Mouse (Mus musculus) Patski (cell line): ENCODE measurements around the gene Dnah12. TPM values are rescaled to one million over a fixed set of nuclear protein-coding genes. Genes with fewer than 3 reads are reported as not detected.
"Not testable (repeated sequence)": the region's sequence is repeated elsewhere in the genome, so short reads cannot be mapped to it uniquely, and the experiment has no call there.

Experiments used
- ATAC-seq: fragments of 100-300 bp; one replicate; pipeline ENCODE4 v1.8.0; 2021
- CTCF ChIA-PET: fragments of 350-600 bp; sonication (Branson Sonifier 250); formaldehyde crosslinking; loops from one replicate; lab custom pipeline; 2022; ENCODE audit warnings: inconsistent platforms; lab: Charles Lee
- POLR2A ChIA-PET: fragments of 350-600 bp; sonication (Branson Sonifier 250); formaldehyde crosslinking; loops from one replicate; lab custom pipeline; 2022; ENCODE audit warnings: antibody characterized with exemption, inconsistent platforms; lab: Charles Lee
- DNase-seq: peaks from one replicate; pipeline ENCODE4 v3.0.0-alpha.2; 2011; ENCODE audit warnings: low read depth, low spot score
- H3K27me3 ChIP-seq: fragments of 371-371 bp; one replicate; pipeline ENCODE4 v1.5.1; 2021
- CTCF ChIP-seq: fragments of 100-300 bp; IDR thresholded peaks from one replicate; pipeline ENCODE4 v1.5.1; 2021
- in situ Hi-C: fragments of 300-500 bp; cut with MboI; formaldehyde crosslinking; loops from 3 replicates; pipeline ENCODE4 v1.11.1; 2018; ENCODE audit warnings: low pct_unique_long_range_greater_than_20kb, mixed read lengths
- polyA plus RNA-seq: library from polyadenylated mRNA; unstranded; gene quantifications from one replicate; pipeline ENCODE4 v1.2.3, GENCODE M21; 2021

Dnah12 gene
- polyA plus RNA-seq, 1 experiment from 2014 or later, result 0.04 TPM

DNA sequence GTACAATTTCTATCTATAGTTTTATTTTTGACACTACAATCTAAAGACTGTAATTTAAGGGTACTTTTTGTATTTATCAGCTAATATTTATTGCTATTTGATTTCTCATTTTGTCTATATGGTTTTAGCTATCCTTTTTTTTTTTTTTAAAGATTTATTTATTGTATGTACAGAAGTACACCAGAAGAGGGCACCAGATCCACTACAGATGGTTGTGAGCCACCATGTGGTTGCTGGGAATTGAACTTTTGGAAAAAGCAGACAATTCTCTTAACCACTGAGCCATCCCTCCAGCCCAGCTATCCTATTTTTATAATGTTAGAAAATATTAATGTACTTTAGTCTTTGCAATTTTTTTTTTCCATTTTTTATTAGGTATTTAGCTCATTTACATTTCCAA is 4.8 kb downstream of the Dnah12 start:
- POLR2A ChIA-PET, result no interaction called here
- DNase-seq (no peak), ATAC-seq (no peak)
- in situ Hi-C loops, result loop anchor here (10.0 kb wide), 1 partner anchor 327 kb away; no protein-coding TSS in a partner anchor
- CTCF ChIA-PET, result no interaction called here
- peak; percentile 53 for TF ChIP-seq CTCF
- H3K27me3 ChIP-seq, result peaks cover 4% of the 10 kb centered on the region

GRCm38 (mm10) chr14:26705246-26705645 is 12.2 kb downstream of the Dnah12 start:
- H3K27me3 ChIP-seq, result peaks cover 22% of the 10 kb centered on the region
- peak; percentile 14 for TF ChIP-seq CTCF
- CTCF ChIA-PET, DNase-seq, POLR2A ChIA-PET, ATAC-seq, in situ Hi-C loops: not testable (repeated sequence)

DNA sequence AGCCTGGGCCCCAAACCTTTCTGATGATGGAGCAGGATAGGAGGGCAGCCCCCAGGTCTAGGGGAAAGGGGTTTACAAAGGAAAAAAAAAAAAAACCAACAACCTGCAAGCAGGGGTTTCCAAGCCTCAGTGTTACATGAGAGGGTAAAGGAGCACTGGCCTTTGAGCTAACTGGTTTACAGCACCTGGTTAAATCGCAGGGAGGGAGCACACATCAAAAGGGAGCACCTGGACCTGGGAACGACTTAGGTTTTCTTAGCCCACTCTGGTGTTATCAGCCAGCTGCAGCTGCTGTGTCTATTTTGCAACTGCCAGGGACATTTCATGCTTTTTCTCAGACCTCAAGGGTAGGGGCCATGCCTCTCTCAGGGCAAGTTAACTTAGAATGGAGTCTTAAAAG is 26.6 kb downstream of the Dnah12 start:
- H3K27me3 ChIP-seq, result peaks cover 38% of the 10 kb centered on the region
- ATAC-seq, in situ Hi-C loops, POLR2A ChIA-PET, CTCF ChIA-PET, DNase-seq: not testable (repeated sequence)

DNA sequence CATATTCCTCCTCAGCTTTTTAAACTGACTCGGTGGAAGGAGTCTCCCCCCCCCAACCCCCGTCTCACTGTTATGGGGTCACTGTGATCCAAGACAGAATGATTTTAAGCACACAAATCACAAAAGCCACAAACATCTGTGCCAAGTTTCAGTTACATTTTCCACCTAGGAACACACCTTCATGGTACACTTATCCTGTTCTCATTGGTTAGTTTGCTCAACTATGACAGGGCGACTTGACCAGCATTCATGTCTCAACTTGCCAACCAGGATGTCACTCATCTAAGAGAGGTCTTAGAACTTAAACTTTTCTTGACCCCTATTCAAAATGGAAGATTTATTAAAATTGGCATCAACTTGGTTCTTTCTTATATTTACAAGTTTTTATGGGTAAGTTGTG is 31.8 kb downstream of the Dnah12 start:
- no peak for ATAC-seq
- in situ Hi-C loops, result no loop called here
- POLR2A ChIA-PET, result no interaction called here
- no peak for DNase-seq
- H3K27me3 ChIP-seq, result peaks cover 23% of the 10 kb centered on the region
- no peak for TF ChIP-seq CTCF
- CTCF ChIA-PET, result no interaction called here

DNA sequence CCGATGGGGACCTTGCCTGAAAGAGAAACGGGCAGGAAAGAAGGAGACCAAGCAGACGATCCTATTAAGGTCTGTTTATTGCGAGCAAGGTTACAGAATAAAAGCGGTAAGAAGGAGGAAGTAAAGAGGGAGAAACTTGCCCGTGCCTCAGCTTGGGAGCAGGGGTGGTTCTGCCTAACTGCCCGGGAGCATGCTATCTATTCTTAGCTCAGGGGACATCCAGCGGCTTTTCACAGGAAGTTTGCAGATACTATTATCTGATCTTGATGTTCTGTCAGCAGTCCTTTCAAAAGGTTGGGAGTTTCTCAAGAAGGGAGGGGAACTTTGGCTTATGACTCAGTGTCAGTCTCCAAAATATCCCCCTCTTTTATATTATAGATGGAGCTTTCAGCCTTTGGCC is 65.5 kb downstream of the Dnah12 start:
- in situ Hi-C loops, result no loop called here
- ChIA-PET POLR2A (no interaction called here), CTCF (no interaction called here)
- H3K27me3 ChIP-seq, result no peaks in the 10 kb centered on the region
- no peak for TF ChIP-seq CTCF
- ATAC-seq (no peak), DNase-seq (no peak)

- in situ Hi-C loops, result no loop called here
- ChIA-PET POLR2A (no interaction called here), CTCF (no interaction called here)
- DNase-seq (no peak), ATAC-seq (no peak)
- H3K27me3 ChIP-seq, result peaks cover 13% of the 10 kb centered on the region
- no peak for TF ChIP-seq CTCF
Observed at GRCm38 (mm10) chr14:26764827-26765226, 71.8 kb downstream of the Dnah12 start.

DNA sequence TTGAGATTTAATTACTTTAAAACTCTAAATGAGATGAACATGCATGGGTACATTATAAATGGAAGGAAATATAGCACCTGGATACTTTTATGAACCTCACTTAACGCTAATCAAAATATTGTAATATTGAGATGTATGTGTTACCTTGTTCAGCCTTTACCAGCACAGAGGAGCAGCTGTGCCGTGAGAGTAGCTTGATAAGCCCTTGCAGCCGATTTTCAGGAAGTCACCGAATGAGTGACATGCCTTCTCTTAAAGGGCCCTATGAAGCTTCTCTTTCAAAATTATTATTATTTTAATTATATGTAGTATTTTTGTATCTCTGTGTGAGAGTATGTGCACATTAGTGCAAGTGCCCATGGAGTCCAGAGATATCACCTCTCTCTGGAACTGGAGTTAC is 75.1 kb downstream of the Dnah12 start:
- no peak for DNase-seq
- CTCF ChIA-PET, result no interaction called here

DNA sequence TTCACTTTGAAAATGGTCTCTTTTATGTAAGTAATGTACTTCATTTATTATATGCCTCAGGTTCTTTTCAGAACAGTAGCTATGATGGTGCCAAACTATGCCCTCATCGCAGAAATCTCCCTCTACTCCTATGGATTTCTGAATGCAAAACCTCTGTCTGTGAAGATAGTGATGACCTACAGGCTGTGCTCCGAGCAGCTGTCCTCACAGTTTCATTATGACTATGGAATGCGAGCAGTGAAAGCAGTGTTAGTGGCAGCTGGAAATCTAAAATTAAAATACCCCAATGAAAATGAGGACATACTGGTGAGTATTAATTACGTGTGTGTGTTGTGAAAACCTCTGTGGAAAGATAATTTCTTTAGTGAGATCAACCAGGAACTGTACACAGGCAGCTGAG is 80.5 kb downstream of the Dnah12 start:
- DNase-seq (no peak), ATAC-seq (no peak)
- TF ChIP-seq CTCF, result no peak
- in situ Hi-C loops, result no loop called here
- CTCF ChIA-PET, result no interaction called here
- POLR2A ChIA-PET, result no interaction called here
- H3K27me3 ChIP-seq, result peaks cover 28% of the 10 kb centered on the region

More for the DNA sequence above, 75.1 kb downstream of the Dnah12 start:
- peaks cover 22% of the 10 kb centered on the region for H3K27me3 ChIP-seq
- TF ChIP-seq CTCF, result no peak
- POLR2A ChIA-PET, result no interaction called here
- in situ Hi-C loops, result no loop called here
- ATAC-seq, result no peak

- in situ Hi-C loops, result no loop called here
- no peak for TF ChIP-seq CTCF
- H3K27me3 ChIP-seq, result peaks cover 21% of the 10 kb centered on the region
- DNase-seq (no peak), ATAC-seq (no peak)
- CTCF ChIA-PET, result no interaction called here
- POLR2A ChIA-PET, result no interaction called here
Observed at GRCm38 (mm10) chr14:26783731-26784130, 90.7 kb downstream of the Dnah12 start.

DNA sequence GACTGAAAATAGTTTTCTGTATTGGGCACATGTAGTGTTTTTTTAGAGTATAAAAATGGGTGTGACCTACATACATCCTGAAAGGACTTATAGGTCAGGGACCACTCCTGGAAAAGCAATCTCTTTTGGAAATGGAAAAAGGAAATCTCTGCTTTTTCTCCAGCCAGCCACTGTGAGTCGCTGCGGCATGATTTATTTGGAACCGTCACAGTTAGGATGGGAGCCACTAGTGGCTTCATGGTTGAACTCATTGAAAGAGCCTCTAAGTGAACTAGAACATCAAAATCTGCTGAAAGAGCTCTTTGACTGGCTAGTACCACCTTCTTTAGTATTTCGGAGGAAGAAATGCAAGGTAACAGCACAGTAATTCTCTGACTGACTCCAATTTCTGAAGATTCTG is 92.6 kb downstream of the Dnah12 start:
- peaks cover 27% of the 10 kb centered on the region for H3K27me3 ChIP-seq
- ATAC-seq (no peak), DNase-seq (no peak)
- CTCF ChIA-PET, result no interaction called here
- TF ChIP-seq CTCF, result peak; percentile 72
- in situ Hi-C loops, result no loop called here
- POLR2A ChIA-PET, result no interaction called here

DNA sequence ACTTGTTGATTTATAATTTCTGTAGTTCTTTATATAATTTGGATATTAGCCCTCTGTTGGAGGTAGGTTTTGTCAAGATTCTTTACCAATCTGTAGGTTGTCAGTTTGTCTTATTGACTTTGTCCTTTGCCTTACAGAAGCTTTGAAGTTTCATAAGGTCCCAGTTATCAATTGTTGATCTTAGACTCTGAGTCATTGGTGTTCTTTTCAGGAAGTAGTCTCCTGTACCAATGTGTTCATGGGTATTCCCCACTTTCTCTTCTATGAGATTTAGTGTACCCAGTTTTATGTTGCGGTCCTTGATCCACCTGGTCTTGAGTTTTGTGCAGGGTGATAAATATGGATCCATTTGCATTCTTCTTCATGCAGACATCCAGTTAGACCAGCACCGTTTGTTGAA is 101.4 kb downstream of the Dnah12 start:
- ATAC-seq, result no peak
- peaks cover 43% of the 10 kb centered on the region for H3K27me3 ChIP-seq
- TF ChIP-seq CTCF, result no peak
- ChIA-PET CTCF (no interaction called here), POLR2A (no interaction called here)
- in situ Hi-C loops, result no loop called here
- no peak for DNase-seq

GRCm38 (mm10) chr14:26798330-26798729 is 105.3 kb downstream of the Dnah12 start:
- ATAC-seq (no peak), DNase-seq (no peak)
- CTCF ChIA-PET, result no interaction called here
- TF ChIP-seq CTCF, result no peak
- in situ Hi-C loops, result no loop called here
- POLR2A ChIA-PET, result no interaction called here
- peaks cover 46% of the 10 kb centered on the region for H3K27me3 ChIP-seq
